Comparison of ENCODE assay signal across 8 mouse cellular contexts in the genomic region with DNA sequence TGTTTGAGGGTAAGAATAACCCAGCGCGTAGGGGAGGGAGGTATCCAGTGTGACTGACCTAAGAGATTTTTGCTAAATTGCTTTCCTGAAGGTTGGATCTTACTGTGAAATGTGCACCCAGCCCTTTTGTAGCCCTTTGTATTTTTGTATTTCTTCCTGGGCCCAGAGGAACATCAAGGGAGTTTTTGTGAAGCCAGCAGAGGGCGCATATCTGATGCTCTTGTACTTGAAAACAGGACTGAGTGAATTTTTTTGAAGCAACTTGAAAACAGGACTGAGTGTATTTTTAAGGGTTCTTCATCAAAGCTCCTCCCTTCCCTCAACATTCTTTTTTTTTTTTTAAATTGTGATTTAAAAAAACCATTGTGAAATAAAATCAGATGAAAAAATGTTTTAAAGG.
A peak's percentile ranks its signal among the peaks of the same experiment; 100 is the strongest.
DNase-seq lines count a peak whose midpoint lies in the region; TF ChIP-seq lines count a peak whose summit lies in the region.

No protein-coding gene starts in this region.

- DNase-seq in gastrocnemius, adult 2 months, result peak; percentile 45
- DNase-seq in gastrocnemius, postnatal 25 days, result no peak
- DNase-seq in right cerebral cortex, adult 18-20 months, result peak; percentile 35
- DNase-seq in right cerebral cortex, postnatal 25 days, result no peak
- peak; percentile 46 to 70 for DNase-seq in cerebellum, postnatal 25 days
- peak; percentile 52 for DNase-seq in splenic B cell, adult 2 months (ENCODE audit: low read depth, low spot score)
- no peak for DNase-seq in gastrocnemius, adult 18-20 months (ENCODE audit: low spot score)
- no peak for DNase-seq in ovary, adult 18-20 months (ENCODE audit: low spot score)

- no peaks in the 10 kb centered on the region for H3K27me3 ChIP-seq in splenic B cell, adult 2 months (ENCODE audit: control insufficient read depth, insufficient read depth, low read length, poor library complexity, severe bottlenecking)

- no peak overlapping the region for H3K27ac ChIP-seq in gastrocnemius, adult 2 months

- peaks cover 1% of the 10 kb centered on the region; the same call in 1 of the 2 replicates for H3K36me3 ChIP-seq in splenic B cell, adult 2 months (ENCODE audit: control insufficient read depth, insufficient read depth, low read length, poor library complexity, severe bottlenecking)

- H3K4me3 ChIP-seq in gastrocnemius, adult 2 months, result no peak overlapping the region

- TF ChIP-seq CTCF in gastrocnemius, adult 2 months (IDR thresholded peaks at IDR 0.05), result peak; percentile 68

- intact Hi-C loops in gastrocnemius, adult 2 months (cut with DNase I), result loop anchor here (5.0 kb wide), 2 partner anchors 83 to 343 kb away; no protein-coding TSS in a partner anchor

Comparison
In these comparisons a context has a peak if more than half of its experiments do, and no peak if none do; other contexts are left out.
1. DNase-seq: peak in gastrocnemius, adult 2 months (single experiment), right cerebral cortex, adult 18-20 months (single experiment), cerebellum, postnatal 25 days (2 of 2) and splenic B cell, adult 2 months (single experiment); none in gastrocnemius, postnatal 25 days (single experiment), right cerebral cortex, postnatal 25 days (single experiment), gastrocnemius, adult 18-20 months (single experiment) and ovary, adult 18-20 months (single experiment).